Mouse (Mus musculus) embryonic facial prominence, embryonic 15.5 days (tissue): ENCODE data around the gene Serinc4. TPM values are rescaled to one million over a fixed set of nuclear protein-coding genes. Genes with fewer than 3 reads are reported as not detected.

Experiments used
- microRNA-seq: library from miRNA; unstranded; fragments of <30 nt; microRNA quantifications from one replicate; pipeline ENCODE4, GENCODE M21; 2016; ENCODE audit warnings: borderline number of aligned reads
- polyA plus RNA-seq: library from polyadenylated mRNA; unstranded; fragments of >200 nt; fragmentation: Nextera tagmentation; extraction: Ambion mirVana; gene quantifications from 2 replicates; pipeline ENCODE4 v1.2.1, GENCODE M21; 2015

Gene Serinc4
- polyA plus RNA-seq, 1 experiment from 2014 or later: 0.61 TPM

Small RNA genes lying within 50 kb of the gene (microRNA-seq; reads per million reads assigned to microRNA genes)
- gene Gm22953: not detected

Other genes with a start within 250 kb of the Serinc4 start
- gene Trp53bp1, start 185.4 kb downstream of the Serinc4 start, polyA plus RNA-seq: 61.0 and 62.1 TPM in 2 replicates
- gene Map1a, start 167.2 kb downstream of the Serinc4 start, polyA plus RNA-seq: 5.5 and 6.5 TPM in 2 replicates
- 12.8 TPM in 2 replicates for gene Ppip5k1, start 101.4 kb downstream of the Serinc4 start, polyA plus RNA-seq
- gene Ckmt1, start 99.1 kb downstream of the Serinc4 start, polyA plus RNA-seq: 63.8 and 67.3 TPM in 2 replicates
- gene Strc, start 69.6 kb downstream of the Serinc4 start, polyA plus RNA-seq: 0.08 TPM in 1 of 2 replicates, not detected in the other
- gene Pdia3, start 43.0 kb downstream of the Serinc4 start, polyA plus RNA-seq: 751 and 770 TPM in 2 replicates
- gene Catsper2, start 43.0 kb downstream of the Serinc4 start, polyA plus RNA-seq: 3.0 and 3.3 TPM in 2 replicates
- 28.9 and 37.4 TPM in 2 replicates for gene Ell3, start 12.5 kb downstream of the Serinc4 start, polyA plus RNA-seq
- 510 and 538 TPM in 2 replicates for gene Serf2, start 7.6 kb downstream of the Serinc4 start, polyA plus RNA-seq
- 101 and 108 TPM in 2 replicates for gene Hypk, start 3.5 kb downstream of the Serinc4 start, polyA plus RNA-seq
- gene Mfap1b, start 17.3 kb upstream of the Serinc4 start, polyA plus RNA-seq: 61.9 and 63.0 TPM in 2 replicates
- 31.1 and 32.7 TPM in 2 replicates for gene Mfap1a, start 49.9 kb upstream of the Serinc4 start, polyA plus RNA-seq
- gene Wdr76, start 49.9 kb upstream of the Serinc4 start, polyA plus RNA-seq: 6.1 and 6.7 TPM in 2 replicates